Mouse (Mus musculus) regulatory T cell (primary cell): ENCODE results near the gene Gm26566.

ENCODE experiments used
- in situ Hi-C: fragments of 300-600 bp; cut with MboI, MseI; formaldehyde crosslinking; loops from one replicate; pipeline ENCODE4 v1.15.1; 2025; ENCODE audit warnings: high pct_unique_total_duplicates

Gene Gm26566

DNA sequence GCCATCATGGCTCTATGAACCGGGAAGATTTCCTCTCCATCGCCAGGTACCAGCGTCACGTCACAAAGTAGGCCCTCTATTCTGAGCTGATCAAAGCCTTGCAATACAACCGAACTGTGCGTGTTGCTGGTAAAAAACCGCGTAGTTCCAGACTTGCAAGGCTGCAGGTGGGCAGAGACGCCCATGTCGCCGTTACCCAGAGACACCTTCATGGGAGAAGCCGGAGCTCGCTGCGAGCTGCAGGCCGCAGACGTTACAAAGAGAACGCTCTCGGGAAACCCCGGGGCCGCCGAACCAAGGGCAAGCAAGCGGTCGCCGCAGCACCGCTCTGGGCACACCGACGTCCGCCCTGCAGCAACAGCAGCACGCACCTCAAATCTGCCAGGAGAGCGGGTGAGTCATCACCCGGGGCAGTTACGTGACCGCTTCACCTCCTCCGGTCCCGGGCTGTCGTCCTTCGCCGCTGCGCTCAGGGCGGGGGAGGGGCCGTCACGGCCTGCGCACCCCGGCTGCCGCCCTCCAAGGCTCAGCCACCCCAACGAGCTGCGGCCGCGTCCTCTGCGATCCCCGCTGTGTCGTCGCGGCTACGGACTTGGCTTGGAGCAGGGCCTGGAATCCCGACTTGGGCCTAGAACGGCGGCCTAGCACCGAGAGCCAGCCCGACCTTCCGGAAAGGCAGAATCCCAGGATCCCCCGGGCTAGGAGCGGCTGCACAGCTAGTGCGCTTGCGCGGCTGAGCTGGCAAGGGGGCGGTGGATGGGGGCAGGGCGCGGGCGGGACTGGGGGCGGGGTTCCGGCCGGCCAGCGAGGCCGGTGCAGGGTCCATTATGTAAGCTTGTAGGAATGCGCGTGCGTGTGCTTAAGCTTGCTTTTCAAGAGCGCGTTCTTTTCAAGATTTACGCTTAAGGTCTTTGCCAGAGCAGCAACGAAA, at the start of gene Gm26566, which contains the start of gene Klhl9:
TSS of gene Gm26566 (plus strand) at position 15 of the 931 bp plus-strand sequence.
TSS of gene Klhl9 (minus strand) at position 675 of the 931 bp plus-strand sequence.
- in situ Hi-C loops = loop anchor here (10.0 kb wide), 1 partner anchor 413 kb away; the partner anchor contains the start of gene Mtap

- in situ Hi-C loops = no loop called here
These were observed 44.8 kb upstream of the Gm26566 start, which contains the start of gene Ifna16 for GRCm38 (mm10) chr4:88676824-88677223. Gene Ifna16 (minus strand): TSS chr4:88676924.

- in situ Hi-C loops = no loop called here
These were observed 41.2 kb upstream of the Gm26566 start for GRCm38 (mm10) chr4:88680362-88680761.

DNA sequence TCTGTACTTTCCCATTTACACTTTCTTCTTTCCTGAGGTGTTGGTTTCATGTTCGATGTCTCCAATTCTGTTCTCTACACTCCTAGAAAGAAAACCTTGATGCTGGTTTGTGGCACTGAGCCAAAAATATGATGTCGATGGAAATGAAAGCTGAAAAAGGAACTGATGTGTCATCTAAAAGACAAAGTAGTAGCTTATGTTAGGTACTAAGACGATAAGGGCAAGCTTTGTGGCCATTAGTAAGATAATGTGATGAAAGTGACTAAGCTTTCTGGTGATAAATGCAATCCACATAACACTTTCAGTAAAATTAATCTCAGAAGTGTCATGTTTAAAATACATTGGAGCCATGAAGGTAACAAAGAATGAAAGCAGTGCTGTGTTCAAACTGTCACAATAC, 40.3 kb upstream of the Gm26566 start:
- in situ Hi-C loops = no loop called here

DNA sequence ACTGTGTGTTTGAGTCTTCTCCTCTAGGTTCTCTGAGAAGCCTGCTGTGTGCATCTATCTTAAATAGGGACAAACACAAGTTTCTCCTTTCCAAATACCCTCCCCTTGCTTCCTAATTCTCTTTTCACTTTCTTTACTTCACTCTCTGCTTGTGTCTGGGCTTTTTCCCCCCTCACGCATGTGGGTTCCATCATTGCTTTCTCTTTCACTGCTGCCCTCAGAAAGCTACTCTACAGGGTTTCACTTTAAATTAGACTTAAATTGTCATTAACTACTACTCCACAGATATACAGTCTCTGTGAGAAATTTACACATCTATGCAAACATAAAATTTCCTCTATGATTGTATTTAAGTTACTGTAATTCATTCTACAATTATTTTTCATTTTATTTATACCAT, 37.8 kb upstream of the Gm26566 start, which contains the start of gene Ifna2:
TSS of gene Ifna2 (minus strand) at position 101 of the 400 bp plus-strand sequence.
- in situ Hi-C loops = no loop called here

DNA sequence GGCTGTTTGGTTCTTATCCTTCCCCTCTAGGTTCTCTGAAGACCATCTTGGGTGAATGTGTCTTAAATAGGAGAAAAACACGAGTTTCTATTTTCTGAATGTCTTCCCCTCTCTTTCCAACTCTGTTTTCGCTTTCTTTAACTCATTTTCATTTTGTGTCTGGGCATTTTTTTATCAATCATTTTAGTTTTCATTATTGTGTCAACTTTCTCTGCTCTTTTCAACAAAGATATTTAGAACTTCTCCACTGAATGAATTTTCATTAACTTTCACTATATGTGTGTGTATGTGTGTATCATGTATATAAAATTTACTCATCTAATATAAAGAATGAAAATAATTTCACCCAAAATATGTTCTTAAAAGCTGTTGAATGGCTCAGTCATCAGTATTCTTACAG, 30.3 kb upstream of the Gm26566 start, which contains the start of gene Ifnab:
TSS of gene Ifnab (minus strand) at position 101 of the 400 bp plus-strand sequence.
- in situ Hi-C loops = no loop called here

GRCm38 (mm10) chr4:88692537-88692936, 29.1 kb upstream of the Gm26566 start:
- in situ Hi-C loops = no loop called here

DNA sequence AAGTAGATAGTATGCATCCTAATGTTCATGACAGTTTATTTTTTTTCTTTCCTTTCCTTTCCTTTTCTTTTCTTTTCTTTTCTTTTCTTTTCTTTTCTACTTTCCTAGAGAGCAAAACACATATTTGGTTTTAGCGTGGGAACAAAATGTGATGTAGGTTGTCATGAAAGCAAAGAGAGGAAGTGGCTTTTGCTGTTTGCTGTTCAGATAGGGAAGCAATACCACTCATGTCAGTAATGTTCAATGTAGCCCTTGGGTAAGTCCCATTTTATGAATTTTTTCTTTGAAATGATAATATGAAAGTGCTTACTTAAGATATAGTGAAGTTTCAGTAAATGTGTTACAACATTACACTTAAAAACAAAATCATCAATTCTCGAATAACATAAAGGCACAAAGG, 28.2 kb upstream of the Gm26566 start:
- in situ Hi-C loops = no loop called here

- in situ Hi-C loops = no loop called here
These were observed 25.2 kb upstream of the Gm26566 start for GRCm38 (mm10) chr4:88696237-88696884.

GRCm38 (mm10) chr4:88697108-88697507, 24.5 kb upstream of the Gm26566 start:
- in situ Hi-C loops = no loop called here

DNA sequence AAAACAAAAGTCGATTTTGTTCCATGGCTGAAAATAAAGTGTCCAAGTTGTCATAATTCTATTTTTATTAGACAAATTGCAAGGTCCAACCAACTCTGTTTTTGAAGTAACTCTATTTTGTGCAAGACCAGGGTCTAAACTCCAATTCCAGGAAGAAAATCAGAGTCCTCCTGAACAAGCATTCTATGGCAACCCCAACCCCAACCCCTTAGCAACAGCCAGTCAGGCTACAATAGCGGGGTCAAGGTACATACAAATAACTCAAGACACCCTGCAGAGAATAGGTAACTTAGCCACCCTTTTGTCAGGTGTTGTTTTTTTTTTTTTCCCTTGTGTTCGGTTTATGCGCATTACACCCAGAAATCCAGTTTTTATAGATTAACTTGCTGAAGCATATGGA, 23.9 kb upstream of the Gm26566 start:
- in situ Hi-C loops = no loop called here

GRCm38 (mm10) chr4:88698781-88699180, 22.8 kb upstream of the Gm26566 start:
- in situ Hi-C loops = no loop called here

DNA sequence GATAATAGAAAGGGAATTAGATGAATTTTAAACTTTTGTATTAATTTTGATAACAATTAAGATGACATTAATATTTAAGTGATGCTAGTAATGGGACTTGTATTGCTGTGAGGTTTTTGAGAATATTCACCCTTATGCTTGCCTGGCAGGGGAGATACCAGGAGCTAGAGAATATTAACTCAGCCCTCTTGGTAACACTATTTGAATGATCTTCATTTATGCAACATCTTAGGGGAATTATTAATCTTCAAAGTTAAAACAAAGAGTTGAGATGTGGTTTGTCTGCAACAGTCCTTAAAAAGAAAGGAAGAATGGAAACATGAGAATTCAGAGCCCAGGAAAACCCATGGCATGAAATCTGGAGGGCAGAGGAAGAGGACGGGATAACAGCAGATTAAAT, 22.3 kb upstream of the Gm26566 start:
- in situ Hi-C loops = no loop called here

DNA sequence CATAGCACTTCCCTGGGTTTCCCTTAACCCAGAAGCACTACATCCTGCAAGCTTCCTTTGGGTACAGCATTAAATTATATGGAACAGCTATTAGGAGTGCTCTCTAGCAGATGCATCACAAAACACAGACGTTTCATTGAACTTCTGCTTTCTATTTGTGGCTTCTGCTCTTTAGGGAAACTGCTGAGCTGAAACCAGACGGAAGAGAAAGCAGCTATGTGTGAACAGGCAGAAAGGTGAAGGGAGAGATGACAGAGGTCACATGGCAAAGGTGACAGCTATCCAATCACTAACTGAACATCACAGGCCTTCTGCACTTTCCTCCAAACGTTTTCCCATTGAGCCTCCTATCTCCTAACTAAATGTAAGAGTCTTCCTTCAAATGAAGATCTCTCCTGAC, 15.7 kb upstream of the Gm26566 start:
- in situ Hi-C loops = no loop called here

DNA sequence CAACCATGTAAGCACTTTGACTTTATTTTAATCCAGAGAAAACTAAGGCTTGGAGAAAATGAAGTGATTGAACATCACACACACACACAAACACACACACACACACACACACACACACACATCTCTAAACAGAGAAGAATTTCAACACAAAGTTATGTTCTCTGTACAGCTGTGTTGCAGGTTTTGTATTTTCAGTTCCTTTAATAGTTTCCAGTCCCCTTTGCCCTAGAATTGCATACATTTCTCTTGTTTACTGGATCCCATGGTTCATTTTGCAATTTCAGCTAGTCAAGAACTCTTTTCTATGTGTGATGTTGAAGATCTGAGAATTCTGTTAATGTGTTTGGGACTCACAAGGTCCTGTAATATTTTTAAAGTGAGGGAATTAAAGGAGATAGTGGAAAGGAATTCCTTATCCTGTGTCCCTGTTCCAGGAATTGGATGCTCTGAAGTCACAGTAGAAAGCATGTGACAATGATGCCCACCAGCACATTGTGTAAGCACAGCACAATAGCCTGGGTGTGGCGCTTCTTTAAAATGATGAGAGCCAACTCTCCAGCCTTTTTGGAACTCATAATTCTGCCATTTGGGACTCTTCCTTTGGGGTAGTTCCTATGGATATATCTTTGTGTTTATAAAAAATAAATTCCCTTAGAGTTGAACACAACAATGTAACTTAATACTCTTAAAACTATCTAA, 14.3 kb upstream of the Gm26566 start:
- in situ Hi-C loops = no loop called here

- in situ Hi-C loops = no loop called here
These were observed 7.3 kb upstream of the Gm26566 start for GRCm38 (mm10) chr4:88714281-88714680.

GRCm38 (mm10) chr4:88715059-88715458, 6.5 kb upstream of the Gm26566 start:
- in situ Hi-C loops = no loop called here

DNA sequence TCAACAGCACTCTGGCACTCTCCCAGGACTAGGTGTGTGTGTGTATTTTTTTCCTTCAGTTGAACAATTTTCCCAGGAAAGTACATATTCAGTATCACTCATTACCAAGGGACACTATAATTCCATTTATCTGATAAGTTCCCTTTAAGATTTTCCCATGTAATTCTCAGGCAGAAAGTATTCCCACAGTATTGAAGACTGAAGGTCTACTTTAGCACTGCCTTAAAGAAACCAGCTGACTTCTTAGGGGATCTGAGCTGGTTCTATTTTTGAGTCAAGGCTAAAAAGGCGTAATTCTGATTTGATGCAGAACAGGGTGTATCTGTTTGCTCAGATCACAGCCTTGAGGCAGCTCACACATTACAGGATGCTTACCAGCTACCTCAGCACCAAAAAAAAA, 2.9 kb upstream of the Gm26566 start:
- in situ Hi-C loops = no loop called here

GRCm38 (mm10) chr4:88723497-88724090, 2.0 kb downstream of the Gm26566 start:
- in situ Hi-C loops = loop anchor here (10.0 kb wide), 1 partner anchor 411 kb away; the partner anchor contains the start of gene Mtap

DNA sequence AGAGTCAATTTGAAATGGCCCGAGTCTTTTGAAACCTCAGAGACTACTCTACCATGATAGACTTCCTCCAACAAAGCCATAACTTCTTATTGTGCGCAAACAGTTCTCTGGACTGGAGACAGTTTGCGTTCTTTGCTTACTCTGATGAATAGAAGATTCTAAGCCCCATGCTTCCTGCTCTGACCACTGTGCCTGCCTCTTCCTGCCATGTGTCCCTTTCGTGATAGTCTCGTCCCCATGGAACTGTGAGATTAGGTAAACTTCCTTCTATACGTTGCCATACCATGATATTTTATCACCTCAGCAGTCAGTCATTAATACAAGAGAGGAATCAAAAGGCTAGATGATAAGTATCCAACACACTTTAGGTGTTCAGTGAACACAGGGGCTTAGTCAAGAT, 5.1 kb downstream of the Gm26566 start:
- in situ Hi-C loops = loop anchor here (10.0 kb wide), 1 partner anchor 408 kb away; the partner anchor contains the start of gene Mtap

DNA sequence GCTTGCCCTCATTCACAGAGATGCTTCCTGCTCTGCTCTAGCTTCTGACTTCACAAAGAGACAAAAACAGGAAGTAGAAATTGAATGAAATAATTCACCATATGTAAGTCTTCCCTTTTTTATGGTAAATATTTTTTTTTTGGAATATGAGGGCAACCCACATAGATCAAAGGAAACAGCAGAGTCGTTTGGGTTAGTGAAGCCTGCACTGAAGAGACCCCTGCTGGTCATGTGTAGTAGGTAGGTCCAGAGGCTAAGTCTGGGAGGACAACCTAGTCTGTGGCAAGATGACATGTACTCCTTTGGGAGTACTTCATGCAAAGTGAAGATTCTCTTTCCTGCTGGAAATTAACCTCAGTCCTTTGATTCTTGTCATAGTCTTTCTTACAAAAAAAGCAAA, 5.7 kb downstream of the Gm26566 start:
- in situ Hi-C loops = loop anchor here (10.0 kb wide), 1 partner anchor 407 kb away; the partner anchor contains the start of gene Mtap
